Mouse (Mus musculus) ES-Bruce4 (cell line): Measurements from ENCODE around the gene Dbn1.

Experiments
- CTCF ChIP-seq: IDR thresholded peaks from one replicate; pipeline ENCODE4 v1.8.1; 2011; ENCODE audit warnings: low read depth, low read length
- EP300 ChIP-seq: IDR thresholded peaks from 2 replicates; pipeline ENCODE4 v1.6.1; 2011; ENCODE audit warnings: low read depth, low read length; ENCODE audit not compliant: insufficient read depth
- POLR2A ChIP-seq: IDR thresholded peaks from one replicate; pipeline ENCODE4 v1.8.1; 2011; ENCODE audit warnings: low read length; ENCODE audit not compliant: insufficient read depth

GRCm38 (mm10) chr13:55512379-55513031 lies 24.6 kb upstream of the Dbn1 start:
- TF ChIP-seq EP300 (0 out of 2 replicates have a peak, but pooled peaks have one; percentile 6), CTCF (no peak), POLR2A (no peak)
